Mouse (Mus musculus): ENCODE data around the gene Mfsd6l. TPM values are rescaled to one million over a fixed set of nuclear protein-coding genes. Genes with fewer than 3 reads are reported as not detected.

Gene Mfsd6l
- 6.9 and 20.4 TPM in 2 replicates for polyA plus RNA-seq (2012; rRNA removed)

DNA sequence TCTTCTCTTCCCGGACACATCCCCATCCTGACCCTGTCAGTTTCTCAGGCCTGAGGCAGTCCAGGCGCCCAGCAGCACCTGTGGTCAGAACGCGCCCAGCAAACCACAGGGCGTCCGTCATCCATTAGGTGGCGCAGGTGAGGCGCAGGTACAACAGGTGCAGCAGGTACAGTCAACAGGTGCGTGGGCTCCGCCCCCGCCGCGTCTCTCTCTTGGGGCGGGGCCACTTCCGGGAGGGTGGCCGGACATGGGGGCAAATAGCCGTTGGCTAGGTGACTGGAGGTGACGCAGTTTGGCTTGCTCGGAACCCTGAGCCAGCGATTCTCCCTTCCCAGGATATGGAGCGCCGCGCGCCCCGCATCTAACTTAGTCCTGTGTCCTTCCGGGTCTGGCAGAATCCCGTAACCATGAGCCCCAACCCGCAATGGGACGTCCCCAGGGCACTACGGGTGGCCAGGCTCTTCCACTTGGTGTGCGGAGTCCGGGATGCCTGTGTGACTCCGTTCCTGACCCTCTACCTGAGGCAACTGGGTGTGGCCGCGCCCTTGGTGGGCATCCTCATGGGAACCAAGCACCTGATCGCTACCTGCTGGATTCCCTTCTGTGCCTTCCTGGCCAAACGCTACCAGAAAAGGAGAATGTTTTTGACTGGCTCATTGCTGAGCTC lies at the start of gene Mfsd6l:
TSS of gene Mfsd6l (plus strand) at position 269 of the 667 bp plus-strand sequence.
- Histone ChIP-seq H3K4me1 (ENCODE audit: control insufficient read depth, insufficient read depth, insufficient read length, low read length) (peaks cover 10% of the 10 kb centered on the region), H3K36me3 (ENCODE audit: control insufficient read depth, insufficient read depth, low read length) (no peaks in the 10 kb centered on the region), H3K4me3 (ENCODE audit: low read depth, low read length) (peak within 1 kb of the TSS; percentile 74), H3K27me3 (ENCODE audit: control insufficient read depth, insufficient read depth, low read length) (no peaks in the 10 kb centered on the region), H3K27ac (ENCODE audit: insufficient read depth, low read depth, low read length) (peak within 1 kb of the TSS; percentile 77)
- 11% methylated on average over 37 of the region's 37 CpGs for WGBS
- TF ChIP-seq POLR2A (IDR thresholded peaks at IDR 0.05; ENCODE audit: low read depth, low read length) (peak; percentile 33; the same call in 1 of the 2 replicates), CTCF (IDR thresholded peaks at IDR 0.05; ENCODE audit: extremely low read depth, insufficient read length, insufficient replicate concordance, low read depth, low read length) (peak; percentile 75)

DNA sequence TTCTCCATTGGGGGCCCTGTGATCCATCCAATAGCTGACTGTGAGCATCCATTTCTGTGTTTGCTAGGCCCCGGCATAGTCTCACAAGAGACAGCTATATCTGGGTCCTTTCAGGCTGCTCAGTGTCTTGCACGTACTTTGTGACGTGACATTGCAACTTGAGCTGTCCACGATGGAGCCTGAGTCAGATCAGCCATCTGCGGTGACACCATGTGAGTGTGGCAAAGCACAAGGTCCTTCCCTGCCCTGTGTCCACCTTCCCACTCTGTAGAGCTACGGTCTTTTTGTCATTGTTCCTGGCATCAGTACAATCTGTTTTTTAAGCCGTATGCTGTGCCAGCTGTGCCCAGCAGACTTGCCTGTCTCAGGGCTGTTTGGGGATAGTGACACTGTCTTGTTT lies 48.7 kb upstream of the Mfsd6l start:
- no peaks in the 10 kb centered on the region for H3K36me3 ChIP-seq (ENCODE audit: control insufficient read depth, insufficient read depth, low read length)
- no peak for TF ChIP-seq CTCF (IDR thresholded peaks at IDR 0.05; ENCODE audit: extremely low read depth, insufficient read length, insufficient replicate concordance, low read depth, low read length)
- TF ChIP-seq POLR2A (IDR thresholded peaks at IDR 0.05; ENCODE audit: low read depth, low read length), result no peak
- no peak overlapping the region for H3K4me3 ChIP-seq (ENCODE audit: low read depth, low read length)
- H3K4me1 ChIP-seq (ENCODE audit: control insufficient read depth, insufficient read depth, insufficient read length, low read length), result no peaks in the 10 kb centered on the region; the same call in 1 of the 2 replicates
- H3K27ac ChIP-seq (ENCODE audit: insufficient read depth, low read depth, low read length), result no peak overlapping the region
- H3K27me3 ChIP-seq (ENCODE audit: control insufficient read depth, insufficient read depth, low read length), result no peaks in the 10 kb centered on the region
- 86% methylated on average over 7 of the region's 7 CpGs for WGBS

DNA sequence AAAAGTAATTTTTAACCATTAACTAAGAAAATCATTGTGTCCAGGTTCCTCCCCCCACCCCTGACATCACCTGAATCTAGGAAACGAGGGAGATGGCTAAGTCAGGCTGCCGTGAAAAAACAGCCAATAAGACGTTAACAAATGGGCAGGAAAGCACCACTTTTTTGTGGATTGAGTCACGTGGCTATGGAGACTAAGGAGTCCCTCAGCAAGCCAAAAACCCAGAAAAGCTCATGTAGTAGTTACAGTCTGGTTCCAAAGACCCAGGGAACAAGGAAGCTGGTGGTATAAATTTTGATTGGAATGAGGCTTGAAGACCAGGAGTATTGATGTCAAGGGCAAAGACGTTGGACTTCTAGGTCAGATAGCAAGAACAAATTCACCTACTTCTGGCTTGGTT lies 47.4 kb upstream of the Mfsd6l start:
- Histone ChIP-seq H3K4me3 (ENCODE audit: low read depth, low read length) (no peak overlapping the region), H3K36me3 (ENCODE audit: control insufficient read depth, insufficient read depth, low read length) (no peaks in the 10 kb centered on the region), H3K27me3 (ENCODE audit: control insufficient read depth, insufficient read depth, low read length) (no peaks in the 10 kb centered on the region), H3K27ac (ENCODE audit: insufficient read depth, low read depth, low read length) (no peak overlapping the region), H3K4me1 (ENCODE audit: control insufficient read depth, insufficient read depth, insufficient read length, low read length) (no peaks in the 10 kb centered on the region; the same call in 1 of the 2 replicates)
- WGBS, result 58% methylated on average over 5 of the region's 5 CpGs
- TF ChIP-seq CTCF (IDR thresholded peaks at IDR 0.05; ENCODE audit: extremely low read depth, insufficient read length, insufficient replicate concordance, low read depth, low read length) (no peak), POLR2A (IDR thresholded peaks at IDR 0.05; ENCODE audit: low read depth, low read length) (no peak)

DNA sequence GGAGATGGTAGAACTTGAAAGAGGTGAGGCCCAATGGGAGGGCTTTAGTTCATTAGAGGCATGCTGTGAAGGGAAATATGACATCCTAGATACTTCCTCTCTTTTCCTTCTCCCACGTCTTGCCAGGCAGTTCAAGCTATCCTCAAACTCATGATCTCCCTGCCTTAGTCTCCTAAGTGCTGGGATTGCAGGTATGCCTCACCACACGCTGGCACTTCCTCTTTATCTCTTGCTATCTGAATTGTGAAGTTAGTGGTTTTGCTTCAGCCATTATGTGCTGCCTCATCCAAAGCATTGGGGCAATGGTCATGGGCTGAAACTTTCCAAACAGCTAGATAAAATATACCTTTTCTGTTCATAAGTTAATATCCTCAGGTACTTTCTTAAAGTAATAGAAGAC lies 46.8 kb upstream of the Mfsd6l start:
- Histone ChIP-seq H3K27ac (ENCODE audit: insufficient read depth, low read depth, low read length) (no peak overlapping the region), H3K4me3 (ENCODE audit: low read depth, low read length) (no peak overlapping the region), H3K4me1 (ENCODE audit: control insufficient read depth, insufficient read depth, insufficient read length, low read length) (no peaks in the 10 kb centered on the region; the same call in 1 of the 2 replicates), H3K36me3 (ENCODE audit: control insufficient read depth, insufficient read depth, low read length) (no peaks in the 10 kb centered on the region), H3K27me3 (ENCODE audit: control insufficient read depth, insufficient read depth, low read length) (no peaks in the 10 kb centered on the region)
- TF ChIP-seq CTCF (IDR thresholded peaks at IDR 0.05; ENCODE audit: extremely low read depth, insufficient read length, insufficient replicate concordance, low read depth, low read length) (no peak), POLR2A (IDR thresholded peaks at IDR 0.05; ENCODE audit: low read depth, low read length) (no peak)
- WGBS, result 52% methylated on average over 2 of the region's 2 CpGs

DNA sequence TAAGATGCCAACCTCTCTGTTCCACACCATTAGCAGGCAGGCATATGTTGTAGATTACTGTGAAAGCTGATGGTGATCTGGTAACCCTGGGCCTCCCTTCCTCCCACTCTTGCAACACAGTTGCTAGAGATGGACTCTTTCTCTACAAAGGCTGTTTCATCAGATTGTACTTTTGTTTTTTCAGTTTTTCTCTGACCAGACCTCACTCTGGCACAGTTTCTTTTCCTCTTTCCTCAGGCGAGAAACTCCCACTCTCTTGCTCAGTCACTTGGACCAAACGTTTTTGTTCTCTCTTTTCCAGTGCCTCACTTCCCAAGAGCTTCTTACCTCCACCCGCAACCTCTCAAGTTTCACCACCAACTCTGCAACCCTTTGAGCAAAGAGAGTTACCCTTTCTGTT lies 42.0 kb upstream of the Mfsd6l start:
- no peaks in the 10 kb centered on the region for H3K4me1 ChIP-seq (ENCODE audit: control insufficient read depth, insufficient read depth, insufficient read length, low read length)
- H3K36me3 ChIP-seq (ENCODE audit: control insufficient read depth, insufficient read depth, low read length), result no peaks in the 10 kb centered on the region
- H3K27ac ChIP-seq (ENCODE audit: insufficient read depth, low read depth, low read length), result no peak overlapping the region
- 46% methylated on average over 3 of the region's 3 CpGs for WGBS
- no peaks in the 10 kb centered on the region; the same call in 1 of the 2 replicates for H3K27me3 ChIP-seq (ENCODE audit: control insufficient read depth, insufficient read depth, low read length)
- H3K4me3 ChIP-seq (ENCODE audit: low read depth, low read length), result no peak overlapping the region
- no peak for TF ChIP-seq CTCF (IDR thresholded peaks at IDR 0.05; ENCODE audit: extremely low read depth, insufficient read length, insufficient replicate concordance, low read depth, low read length)

DNA sequence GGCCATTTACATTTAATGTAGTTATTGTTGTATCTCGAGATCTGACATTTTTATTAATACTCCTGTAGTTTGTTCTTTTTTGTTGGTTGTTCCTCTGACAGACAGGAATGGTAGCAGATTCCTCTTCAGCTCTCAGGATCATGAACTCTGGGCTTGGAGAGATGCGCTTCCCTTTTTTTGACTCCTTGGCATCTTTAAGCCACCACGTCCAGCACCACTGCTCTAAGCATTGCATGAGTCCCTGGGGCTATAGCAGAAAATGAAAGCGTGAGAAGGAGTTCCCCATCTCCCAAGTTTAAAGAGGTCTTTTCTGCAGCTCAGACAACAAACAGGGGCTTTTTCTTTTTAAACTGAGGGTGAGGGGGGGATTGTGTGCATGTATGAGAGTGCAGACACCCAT lies 36.6 kb upstream of the Mfsd6l start:
- 85% methylated on average over 4 of the region's 4 CpGs for WGBS
- no peak for TF ChIP-seq CTCF (IDR thresholded peaks at IDR 0.05; ENCODE audit: extremely low read depth, insufficient read length, insufficient replicate concordance, low read depth, low read length)
- TF ChIP-seq POLR2A (IDR thresholded peaks at IDR 0.05; ENCODE audit: low read depth, low read length), result no peak
- no peak overlapping the region for H3K4me3 ChIP-seq (ENCODE audit: low read depth, low read length)
- H3K36me3 ChIP-seq (ENCODE audit: control insufficient read depth, insufficient read depth, low read length), result no peaks in the 10 kb centered on the region
- H3K27me3 ChIP-seq (ENCODE audit: control insufficient read depth, insufficient read depth, low read length), result no peaks in the 10 kb centered on the region; the same call in 1 of the 2 replicates
- H3K4me1 ChIP-seq (ENCODE audit: control insufficient read depth, insufficient read depth, insufficient read length, low read length), result 0 out of 2 replicates have a peak, but pooled peaks cover 2% of the 10 kb centered on the region
- H3K27ac ChIP-seq (ENCODE audit: insufficient read depth, low read depth, low read length), result no peak overlapping the region

DNA sequence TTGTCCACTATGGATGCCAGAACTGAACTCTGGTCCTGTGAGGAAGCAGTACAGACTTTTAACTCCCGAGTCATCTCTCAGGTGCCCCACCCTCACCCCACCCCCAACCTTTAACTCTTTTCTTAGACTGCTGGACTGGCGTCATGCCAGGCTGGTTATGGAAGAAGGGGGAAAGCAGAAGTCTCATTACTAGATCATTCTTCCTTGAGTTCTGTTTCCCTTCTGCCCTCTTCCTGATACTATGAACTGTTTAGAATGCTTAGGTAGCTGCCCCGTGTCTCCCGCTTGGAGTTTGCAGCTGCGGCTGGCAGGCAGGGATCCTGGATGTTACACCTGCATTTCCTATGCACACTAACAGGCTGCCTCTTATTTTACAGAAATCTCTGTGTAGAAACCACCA lies 36.2 kb upstream of the Mfsd6l start:
- WGBS, result 37% methylated on average over 5 of the region's 5 CpGs
- no peak overlapping the region for H3K27ac ChIP-seq (ENCODE audit: insufficient read depth, low read depth, low read length)
- 0 out of 2 replicates have a peak, but pooled peaks cover 2% of the 10 kb centered on the region for H3K4me1 ChIP-seq (ENCODE audit: control insufficient read depth, insufficient read depth, insufficient read length, low read length)
- H3K4me3 ChIP-seq (ENCODE audit: low read depth, low read length), result no peak overlapping the region
- no peaks in the 10 kb centered on the region for H3K36me3 ChIP-seq (ENCODE audit: control insufficient read depth, insufficient read depth, low read length)
- TF ChIP-seq POLR2A (IDR thresholded peaks at IDR 0.05; ENCODE audit: low read depth, low read length), result no peak
- no peak for TF ChIP-seq CTCF (IDR thresholded peaks at IDR 0.05; ENCODE audit: extremely low read depth, insufficient read length, insufficient replicate concordance, low read depth, low read length)
- H3K27me3 ChIP-seq (ENCODE audit: control insufficient read depth, insufficient read depth, low read length), result no peaks in the 10 kb centered on the region; the same call in 1 of the 2 replicates
